Mouse (Mus musculus): ENCODE results near the gene Grb10.

DNA sequence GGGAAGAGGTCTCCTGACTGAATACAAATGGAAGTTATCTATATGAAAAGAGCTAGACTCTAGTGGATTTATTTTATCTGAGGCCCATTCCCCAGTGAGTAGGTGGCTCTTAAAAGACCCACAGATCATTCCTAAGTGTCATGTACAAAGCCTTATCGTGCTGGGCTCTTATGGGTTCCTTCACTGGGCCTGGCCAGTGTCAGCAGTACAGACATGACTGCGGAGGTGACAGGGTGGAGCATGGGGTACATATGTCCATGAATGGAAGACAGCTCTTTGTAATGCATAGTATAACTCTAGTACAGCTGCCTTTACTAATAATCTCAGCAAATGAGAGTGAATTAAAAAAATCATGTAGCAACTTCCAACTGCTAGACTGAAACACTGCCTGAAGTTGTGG, 80.0 kb downstream of the Grb10 start:
- TF ChIP-seq CTCF (IDR thresholded peaks at IDR 0.05; ENCODE audit: insufficient read depth, low read length) (no peak), POLR2A (IDR thresholded peaks at IDR 0.05; ENCODE audit: borderline replicate concordance, extremely low read depth, low read depth, low read length) (no peak)

Measured in lung, adult 2 months (tissue).